Mouse (Mus musculus) ES-E14 (cell line): ENCODE measurements around the gene Dusp5.

Experiments
- CHD2 ChIP-seq: IDR thresholded peaks from 2 replicates; pipeline ENCODE4 v1.6.1; 2014; ENCODE audit warnings: mild to moderate bottlenecking, low read depth, low read length, inconsistent platforms
- ZNF384 ChIP-seq: IDR thresholded peaks from 2 replicates; pipeline ENCODE4 v1.6.1; 2012; ENCODE audit warnings: low read depth, low read length, inconsistent platforms

DNA sequence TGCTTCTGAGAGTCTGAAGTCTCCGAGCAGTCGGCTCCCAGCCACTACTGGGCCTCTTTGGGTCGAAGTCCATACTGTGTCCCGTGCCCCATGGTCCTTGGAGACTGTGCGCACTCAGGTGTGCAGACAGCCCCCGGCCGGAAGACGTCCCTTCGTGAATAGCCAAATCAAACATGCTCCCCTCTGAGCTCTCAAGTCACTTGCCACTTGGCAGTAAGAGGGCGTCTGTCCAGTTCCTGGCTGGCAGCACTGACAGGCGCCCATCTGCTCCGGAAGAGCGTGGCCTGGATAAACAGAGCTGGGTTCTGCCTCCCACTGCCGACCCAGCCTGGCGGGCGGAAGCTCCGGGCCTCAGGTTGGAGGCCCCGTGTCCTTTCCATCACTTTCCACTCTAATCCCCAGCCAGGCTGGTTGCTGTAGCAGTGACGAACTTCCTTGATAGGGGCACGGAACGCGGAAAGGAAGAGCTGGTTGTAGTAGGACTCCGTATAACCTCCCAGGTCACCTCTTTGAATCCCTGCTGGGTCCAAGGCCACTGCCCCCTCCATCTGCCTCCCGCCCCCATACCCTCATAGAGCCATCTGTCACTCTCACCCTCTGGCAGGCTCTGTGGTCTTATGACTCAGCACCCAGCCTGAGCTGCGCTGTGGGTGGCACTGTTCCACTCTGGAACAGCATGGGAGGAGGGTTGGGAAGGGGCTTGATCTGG, 28.5 kb upstream of the Dusp5 start:
- TF ChIP-seq CHD2 (no peak), ZNF384 (no peak)
